Mouse (Mus musculus) NIH3T3 (cell line): ENCODE results near the gene Cst6.
"Not testable (repeated sequence)": the region's sequence is repeated elsewhere in the genome, so short reads cannot be mapped to it uniquely, and the experiment has no call there.

Source experiments
- DNase-seq: peaks from one replicate; pipeline ENCODE4 v3.0.0-alpha.2; 2012; ENCODE audit warnings: low read depth

Cst6 gene

DNA sequence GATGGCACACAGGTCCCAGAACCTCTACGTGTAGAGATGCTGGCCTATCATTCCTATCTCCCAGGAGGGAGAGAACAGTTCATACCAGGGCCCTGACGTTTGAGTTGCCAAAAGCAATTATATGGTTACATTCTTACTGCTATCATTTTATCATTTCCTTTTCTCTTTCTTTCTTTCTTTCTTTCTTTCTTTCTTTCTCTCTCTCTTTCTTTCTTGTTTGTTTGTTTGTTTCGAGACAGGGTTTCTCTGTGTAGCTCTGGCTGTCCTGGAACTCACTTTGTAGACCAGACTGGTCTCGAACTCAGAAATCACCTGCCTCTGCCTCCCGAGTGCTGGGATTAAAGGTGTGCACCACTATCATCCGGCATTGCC is at the start of gene Cst6:
Gene Cst6, minus strand, starts transcription at position 73 of the 372 bp plus-strand sequence.
- DNase-seq = not testable (repeated sequence)

DNA sequence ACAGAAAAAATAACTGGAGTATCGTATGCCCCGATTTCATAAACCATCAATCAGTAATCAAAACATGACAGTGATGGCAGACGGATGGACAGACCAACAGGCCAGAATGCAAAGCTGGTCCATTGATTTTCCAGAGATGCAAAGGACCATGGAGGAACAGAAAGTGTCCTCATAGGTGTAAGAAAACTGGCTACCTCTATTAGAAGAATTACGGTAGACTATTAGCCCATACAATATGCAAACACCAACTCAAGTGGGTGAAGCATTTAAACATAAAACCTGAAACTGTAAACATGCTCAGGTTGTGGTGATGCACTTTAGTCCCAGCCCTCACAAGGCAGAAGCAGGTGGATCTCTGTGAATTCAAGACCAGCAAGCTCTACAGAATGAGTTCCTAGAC is 46.0 kb upstream of the Cst6 start:
- DNase-seq = no peak

DNA sequence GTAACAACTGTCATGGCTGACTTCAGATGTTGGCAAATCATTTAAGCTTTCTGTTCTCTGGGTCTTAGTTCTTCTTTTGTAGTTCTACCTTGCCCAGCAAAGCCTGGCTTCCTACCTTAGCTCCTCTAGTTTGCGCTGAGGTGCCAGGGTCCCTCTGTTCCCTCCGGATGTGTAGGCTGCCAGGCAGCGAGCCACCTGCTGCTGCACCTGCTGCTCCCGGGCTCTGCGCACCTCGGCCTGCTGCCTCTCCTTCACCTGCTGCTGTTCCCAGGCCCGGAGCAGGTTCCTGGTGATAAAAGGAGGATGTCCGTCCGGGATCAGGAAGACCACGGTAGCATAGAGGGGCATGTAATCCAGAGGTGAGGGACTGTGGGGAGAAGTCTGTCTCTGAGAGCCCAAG is 44.8 kb upstream of the Cst6 start:
- DNase-seq = no peak

DNA sequence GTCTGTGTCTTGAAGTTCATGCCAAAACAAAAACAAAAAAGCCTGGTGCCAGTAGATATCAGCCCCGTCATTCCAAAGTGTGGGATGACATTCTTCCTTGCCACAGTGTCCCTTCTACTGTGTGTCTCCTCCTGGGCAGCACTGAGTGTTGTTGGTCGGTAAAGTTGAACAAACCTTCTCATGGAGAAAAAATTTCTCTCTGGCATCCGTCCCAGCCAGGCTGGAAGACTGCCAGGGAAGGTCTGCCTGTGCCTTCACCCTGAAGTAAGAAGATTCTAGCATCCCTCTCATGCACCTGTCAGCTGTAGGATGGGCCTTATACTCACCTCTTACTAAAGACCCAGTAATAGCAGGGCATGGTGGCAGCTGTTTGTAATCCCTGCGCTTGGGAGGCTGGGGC is 43.5 kb upstream of the Cst6 start:
- DNase-seq = peak; percentile 90

DNA sequence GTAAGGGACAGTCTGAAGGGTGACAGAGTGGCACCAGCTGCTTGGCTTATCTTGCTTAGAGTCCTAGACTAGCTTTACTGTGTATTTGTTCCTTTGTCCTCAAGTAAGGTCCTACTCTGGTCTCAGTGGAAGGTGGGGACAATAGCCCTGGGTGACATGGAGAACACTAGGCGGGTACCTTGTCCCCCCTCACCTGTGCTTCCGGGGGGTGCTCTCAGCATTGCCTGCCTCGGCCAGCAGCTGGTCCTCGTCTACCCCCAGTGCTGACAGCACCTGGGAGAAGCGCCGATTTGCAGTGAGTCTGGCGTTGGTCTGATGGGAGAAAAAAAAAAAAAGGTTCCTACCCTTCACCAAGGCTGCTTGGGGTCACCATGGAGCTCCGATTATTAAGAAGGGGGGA is 41.0 kb upstream of the Cst6 start:
- no peak for DNase-seq

DNA sequence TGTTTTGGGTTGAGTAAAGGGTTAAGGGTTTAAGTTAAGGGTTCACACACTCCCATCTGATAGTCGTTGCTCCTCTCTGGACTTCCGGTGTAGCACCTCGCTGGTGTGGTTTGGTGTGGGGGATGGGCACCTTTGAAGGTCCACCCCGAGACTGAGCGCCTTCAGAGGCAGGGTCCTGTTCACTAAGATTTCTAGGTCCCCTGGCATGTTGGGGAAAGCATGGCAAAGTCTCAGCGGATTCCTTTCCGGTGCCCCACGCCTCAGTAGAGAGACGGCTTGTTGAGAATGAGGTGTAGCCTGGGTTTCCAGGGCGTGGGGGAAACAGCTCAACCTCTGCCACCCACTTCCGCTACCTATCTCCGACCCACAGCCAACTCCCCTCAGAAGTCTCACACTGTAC is 40.3 kb upstream of the Cst6 start:
- DNase-seq = peak; percentile 20

DNA sequence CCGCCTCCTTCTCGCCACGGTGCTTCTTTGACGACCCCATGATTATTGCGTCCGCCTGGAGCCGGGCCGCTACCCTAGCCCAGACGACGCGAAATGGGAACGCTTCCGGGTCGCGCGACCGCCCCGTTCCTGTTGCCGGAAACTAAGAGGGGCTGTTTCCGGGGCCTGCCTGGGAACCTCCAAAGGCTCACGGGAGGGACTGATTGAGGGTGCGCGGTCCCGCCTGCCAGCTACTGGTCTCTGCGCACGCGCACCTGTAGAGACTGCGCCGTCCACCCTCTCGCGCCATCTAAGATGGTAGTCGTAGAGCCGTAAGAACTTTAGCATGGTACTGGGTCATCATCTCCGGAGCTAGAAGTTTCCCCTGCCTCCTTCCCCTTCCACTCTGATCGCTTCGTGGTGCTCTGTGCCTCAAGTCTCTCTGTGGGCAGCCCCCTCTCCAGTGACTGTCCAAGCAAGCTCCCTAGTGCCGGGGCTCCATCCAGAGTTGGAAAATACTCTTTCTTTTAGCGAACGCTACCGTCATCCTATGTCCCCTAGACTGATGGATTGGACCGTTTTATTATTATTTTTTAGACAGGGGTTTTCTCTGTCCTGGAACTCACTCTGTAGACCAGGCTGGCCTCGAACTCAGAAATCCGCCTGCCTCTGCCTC is 39.3 kb upstream of the Cst6 start, which contains the start of gene Sart1:
Gene Sart1, minus strand, starts transcription at position 116 of the 655 bp plus-strand sequence.
- DNase-seq = peak; percentile 98

DNA sequence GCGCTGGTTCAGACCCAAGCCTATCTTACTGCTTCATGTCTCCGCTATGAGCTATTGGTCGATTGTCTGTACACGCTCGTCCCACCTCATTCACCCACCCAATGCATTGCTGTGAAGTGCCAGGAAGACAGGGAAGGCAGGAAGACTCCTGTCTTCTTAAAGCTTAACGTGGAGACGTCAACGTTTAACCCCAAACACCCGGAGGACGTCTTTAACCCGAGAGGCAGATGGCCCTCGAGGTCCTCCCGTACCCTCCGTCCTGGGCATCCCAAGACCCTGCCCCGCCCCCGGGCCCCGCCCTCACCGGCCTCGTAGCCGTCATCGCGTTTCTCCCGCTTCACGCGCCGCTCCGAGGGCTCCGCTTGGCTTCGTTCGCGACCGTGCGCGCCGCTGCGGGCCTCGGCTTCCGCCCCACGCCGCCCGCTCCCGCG is 38.7 kb upstream of the Cst6 start:
- DNase-seq = peak; percentile 62

DNA sequence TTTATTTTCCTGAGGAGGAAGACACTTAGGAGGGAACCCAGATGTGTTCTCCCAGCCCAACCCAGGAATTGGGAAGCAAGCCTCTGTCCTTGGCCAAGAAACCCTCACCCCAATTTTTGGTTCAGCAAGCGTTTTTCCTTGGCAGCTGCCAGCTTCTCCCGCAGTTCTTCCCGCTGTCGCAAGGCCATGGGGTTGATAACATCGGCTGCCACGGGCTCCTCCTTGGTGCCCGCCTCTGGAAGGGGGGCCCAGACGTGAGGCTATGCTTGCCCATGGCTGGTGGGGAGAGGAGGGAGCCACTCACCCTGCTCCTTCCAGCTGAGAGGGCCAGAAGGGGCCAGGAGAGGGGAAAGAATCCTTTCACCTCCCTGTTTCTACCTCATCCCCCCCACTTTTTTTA is 35.3 kb upstream of the Cst6 start:
- DNase-seq = no peak

DNA sequence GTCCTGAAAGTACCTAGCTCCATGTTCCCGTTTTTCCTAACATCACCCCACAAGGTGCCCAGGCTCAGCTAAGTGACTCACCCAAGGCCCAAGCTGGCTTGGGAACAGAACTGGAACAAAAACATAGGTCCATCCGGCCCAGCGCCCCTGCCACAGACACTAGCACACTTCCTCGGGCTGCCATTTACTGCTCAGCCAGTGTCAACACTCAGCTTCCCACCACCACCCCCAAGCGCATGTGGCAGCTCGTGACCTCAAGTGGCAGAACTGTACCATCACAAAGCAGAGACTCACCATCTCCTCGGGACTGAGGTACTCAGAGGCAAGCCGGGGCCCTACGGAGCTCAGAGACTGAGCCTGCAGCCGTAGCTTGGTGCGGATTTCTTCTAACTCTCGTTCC is 34.0 kb upstream of the Cst6 start:
- no peak for DNase-seq

DNA sequence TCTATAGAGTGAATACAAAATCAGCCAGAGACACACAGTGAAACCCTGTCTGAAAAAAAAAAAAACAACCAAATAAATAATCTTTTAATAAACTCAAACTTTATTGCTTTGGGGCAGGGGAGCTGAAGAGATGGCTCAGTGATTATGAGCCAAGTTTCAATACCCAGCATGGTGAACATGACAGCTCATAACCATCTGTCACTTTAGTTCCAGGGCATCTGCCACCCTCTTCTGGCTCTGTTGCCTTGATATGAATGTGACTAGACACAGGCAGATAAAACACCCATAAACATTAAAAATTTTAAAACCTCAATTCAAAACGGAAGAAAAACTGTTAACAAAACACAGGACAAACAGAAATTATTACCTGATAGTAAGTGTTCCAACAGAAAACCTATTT is 28.1 kb upstream of the Cst6 start:
- no peak for DNase-seq

DNA sequence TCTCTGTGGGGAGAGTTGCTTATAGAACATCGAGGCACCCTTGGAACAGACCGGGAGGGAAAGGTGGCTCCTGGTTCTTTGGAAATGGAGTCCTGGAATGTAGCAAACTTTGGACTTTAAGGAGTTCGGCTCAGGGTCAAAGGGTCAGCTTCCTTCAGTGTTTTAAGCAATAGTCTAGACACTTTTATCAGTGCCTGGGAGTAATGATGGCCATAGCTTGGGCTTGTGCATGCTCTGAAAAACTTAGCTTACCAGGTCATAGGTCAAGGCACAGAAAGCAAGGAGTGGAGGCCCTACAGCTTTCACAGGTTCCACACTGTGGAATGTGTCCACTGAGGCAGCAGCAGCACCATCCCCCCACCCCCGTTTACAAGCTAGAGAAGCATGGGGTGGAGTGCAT is 25.4 kb upstream of the Cst6 start:
- DNase-seq = no peak

DNA sequence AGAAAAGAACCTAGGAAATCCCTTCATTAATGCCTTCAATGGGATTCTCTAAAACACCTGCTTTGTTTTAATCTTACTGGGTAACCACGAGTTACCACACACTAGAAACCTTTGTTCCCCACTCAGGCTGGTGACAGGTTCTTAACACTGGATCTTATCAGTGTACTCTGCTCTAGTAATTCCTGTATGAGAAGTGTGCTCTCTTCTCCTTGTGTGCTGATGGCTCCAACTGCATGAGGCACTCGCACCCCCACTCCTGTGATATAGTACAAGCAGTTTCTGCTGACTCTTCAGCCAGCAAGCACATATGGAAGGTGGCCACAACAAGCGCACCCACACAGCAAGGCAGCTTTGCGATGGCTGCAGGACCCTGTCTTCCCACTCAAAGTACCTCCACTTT is 24.8 kb upstream of the Cst6 start:
- no peak for DNase-seq

DNA sequence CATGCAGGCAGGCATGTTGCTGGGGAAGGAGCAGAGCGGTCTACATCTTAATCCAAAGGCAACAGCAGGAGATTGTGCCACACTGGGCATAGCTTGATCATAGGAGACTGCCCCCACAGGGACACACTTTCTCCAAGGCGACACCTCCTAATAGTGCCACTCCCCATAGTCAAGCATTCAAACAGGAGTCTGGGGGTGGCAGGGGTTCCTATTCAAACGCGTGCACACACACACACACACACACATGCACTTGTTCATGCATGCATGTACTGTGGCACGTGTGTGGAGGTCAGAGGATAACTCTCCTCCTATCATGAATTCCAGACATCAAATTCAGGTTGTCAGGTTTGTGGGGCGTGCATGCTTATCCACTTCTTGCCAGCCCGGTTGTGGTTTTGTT is 23.4 kb upstream of the Cst6 start:
- no peak for DNase-seq

DNA sequence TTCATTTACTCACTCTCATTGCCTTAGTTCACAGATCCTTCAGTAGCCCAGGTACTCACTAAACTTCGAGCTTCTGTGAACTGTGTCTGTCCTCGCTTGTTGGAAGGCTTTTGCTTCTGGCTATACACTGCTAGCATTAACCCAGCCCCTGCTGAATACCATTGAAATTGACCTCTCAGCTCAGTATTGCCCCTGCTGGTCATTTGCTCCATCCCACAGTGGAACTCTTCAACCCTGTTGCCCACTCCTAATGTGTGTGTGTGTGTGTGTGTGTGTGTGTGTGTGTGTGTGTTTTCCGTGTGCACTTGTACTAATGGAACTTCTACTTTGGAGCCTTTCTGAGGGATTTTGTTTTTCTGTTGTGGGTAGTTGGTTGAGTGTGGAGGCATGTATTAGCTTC is 21.6 kb upstream of the Cst6 start:
- DNase-seq = peak; percentile 50

DNA sequence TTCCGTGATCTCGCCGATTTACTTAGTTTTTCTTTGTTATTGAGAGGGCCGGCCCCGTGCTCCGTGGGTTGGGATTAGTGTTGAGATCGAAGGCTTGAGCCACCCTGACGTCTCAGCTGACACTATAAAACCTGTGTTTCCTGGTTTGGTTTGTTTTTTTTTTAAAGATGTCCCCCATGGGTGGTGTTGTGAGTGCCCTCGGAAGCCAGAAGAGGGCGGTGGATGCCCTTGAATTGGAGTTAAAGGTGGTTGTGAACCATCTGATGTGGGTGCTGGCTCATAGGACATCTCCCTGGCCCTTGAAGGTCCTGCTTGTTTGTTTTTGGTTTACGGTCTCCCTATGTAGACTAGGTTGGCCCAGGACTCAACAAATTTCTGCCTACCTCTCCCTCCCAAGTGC is 18.1 kb upstream of the Cst6 start:
- peak; percentile 66 for DNase-seq

DNA sequence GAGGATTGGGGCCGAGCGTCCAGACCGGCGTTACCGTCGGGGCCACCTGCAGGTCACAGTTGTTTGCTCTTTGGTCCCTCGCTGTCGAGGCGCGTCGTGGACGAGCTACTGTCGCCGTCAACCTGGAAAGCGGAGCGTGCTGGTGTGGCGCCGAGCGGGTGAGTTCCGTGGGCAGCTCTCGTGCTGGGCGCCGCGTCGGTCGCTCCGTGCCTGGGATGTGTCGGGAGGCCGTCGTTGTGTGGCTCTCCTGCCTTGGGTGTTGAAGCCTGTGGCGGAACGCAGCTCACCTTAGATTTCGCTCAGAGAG is 17.6 kb upstream of the Cst6 start, which contains the start of gene Banf1:
Gene Banf1, minus strand, starts transcription at position 116 of the 307 bp plus-strand sequence.
- no peak for DNase-seq

DNA sequence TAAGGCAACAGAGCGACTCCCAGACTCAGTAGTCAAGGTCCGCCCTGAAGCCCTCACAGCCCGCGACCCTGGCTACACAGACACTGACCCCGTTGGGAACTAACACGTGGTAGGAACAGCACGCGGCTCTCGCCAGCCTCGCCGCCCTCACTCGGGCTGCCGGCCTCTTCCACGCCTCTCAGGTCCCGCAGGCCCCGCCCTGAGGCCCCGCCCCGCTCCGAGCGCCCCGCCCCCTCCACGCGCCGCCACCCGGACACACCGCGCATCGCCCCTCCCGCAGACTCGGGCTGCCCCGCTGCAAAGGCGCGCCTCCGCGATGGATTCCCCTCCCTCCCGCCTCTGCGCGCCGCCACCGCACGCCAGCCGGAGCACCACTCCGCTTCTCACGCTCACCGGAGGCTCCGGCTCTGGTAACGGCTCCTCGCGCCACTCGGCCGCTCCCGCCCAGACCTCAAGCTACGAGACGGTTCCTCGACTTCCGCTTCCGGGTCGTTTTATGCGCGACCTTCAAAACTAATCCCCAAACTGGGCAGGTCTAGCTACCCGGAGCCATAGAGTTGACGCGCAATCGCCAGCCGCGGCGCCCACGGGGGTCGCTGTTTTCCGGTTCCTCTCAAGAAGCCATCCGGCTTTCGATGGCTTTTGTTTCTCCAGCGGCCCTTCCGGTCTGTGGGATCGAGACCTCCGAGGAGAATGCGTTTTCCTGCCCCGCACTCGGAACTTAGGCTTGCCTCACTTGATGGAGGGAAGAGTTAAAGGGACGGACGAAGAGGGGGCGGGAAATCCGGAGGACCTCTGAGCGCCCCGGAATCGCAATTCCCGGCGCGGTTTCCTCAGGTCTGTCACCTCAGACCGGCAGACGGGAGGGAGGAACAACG is 17.0 kb upstream of the Cst6 start, which contains the start of gene Eif1ad:
Gene Eif1ad, plus strand, starts transcription at position 567 of the 878 bp plus-strand sequence.
- peak; percentile 98 for DNase-seq

DNA sequence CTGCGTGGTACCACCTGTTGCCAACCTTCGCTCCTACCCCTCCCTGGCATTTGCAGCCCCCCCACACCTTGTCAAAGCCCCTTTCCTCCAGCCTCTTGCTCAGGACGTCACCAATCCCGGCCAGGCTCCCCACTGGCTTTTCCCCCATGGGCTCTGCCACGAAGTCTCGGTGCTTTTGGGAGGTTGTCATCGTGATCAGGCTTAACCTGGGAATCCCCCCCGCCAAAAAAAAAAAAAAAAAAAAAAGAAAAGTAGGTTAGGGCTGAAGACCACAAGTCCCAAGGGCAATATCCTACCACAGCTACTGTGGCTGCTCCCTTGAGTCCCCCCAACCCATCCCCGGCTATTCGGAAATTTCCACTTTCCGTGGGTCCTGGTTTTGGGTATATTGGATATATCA is 16.4 kb upstream of the Cst6 start:
- DNase-seq = no peak

DNA sequence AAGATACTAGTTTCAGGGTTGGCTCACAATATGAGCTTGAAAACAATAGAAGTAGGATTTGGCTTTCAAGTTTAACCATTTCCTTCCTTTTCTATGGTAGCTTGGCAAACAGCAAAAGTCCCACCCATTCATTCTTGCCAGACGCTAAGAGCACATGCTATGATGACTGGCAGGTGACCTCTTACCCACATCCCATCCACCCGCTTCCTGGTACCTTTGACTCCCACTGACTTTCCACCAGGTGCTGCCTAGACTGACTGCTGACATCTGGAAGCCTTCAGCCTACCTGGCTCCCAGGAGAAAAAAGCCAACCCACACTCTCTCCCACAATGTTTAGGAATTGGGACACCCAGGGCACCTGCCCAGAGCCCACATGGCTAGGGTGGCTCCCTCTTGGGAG is 14.8 kb upstream of the Cst6 start:
- DNase-seq = no peak

DNA sequence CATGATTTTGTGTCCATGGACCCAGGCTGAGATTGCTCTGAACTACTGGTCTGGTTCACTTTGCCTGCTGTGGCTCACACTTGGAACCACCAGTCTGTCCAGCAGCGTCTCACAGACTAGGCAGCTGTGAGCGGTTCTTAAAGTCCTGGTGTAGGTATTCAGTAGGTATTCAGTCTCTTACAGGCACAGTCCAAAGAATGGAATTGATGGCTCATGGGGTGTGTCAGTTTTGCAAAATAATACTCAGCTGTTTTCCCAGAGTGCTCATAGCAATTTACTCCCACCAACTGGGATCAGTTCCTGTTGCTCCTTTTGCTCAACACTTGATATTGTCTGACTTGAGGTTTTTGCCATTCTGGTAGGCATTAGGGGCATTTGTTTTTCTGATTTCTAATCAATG is 12.8 kb upstream of the Cst6 start:
- DNase-seq = no peak

DNA sequence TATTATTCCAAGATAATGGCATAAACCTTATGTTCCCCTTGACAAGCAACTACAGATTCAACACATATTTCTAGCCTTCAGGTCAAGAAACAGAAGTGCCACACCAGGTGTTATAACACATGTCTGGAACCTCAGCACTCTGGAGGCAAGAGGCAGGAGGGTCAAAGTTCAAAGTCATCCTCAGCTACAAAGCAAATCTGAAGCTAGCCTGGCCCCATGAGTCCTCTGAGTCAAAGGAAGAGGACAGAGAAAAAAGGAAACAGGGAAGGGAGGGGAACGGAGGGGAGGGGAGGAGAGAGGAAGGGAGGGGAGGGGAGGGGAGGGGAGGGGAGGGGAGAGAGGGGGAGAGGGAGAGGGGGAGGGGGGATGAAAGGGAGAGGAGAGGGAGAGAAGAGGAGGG is 6.7 kb upstream of the Cst6 start:
- no peak for DNase-seq

DNA sequence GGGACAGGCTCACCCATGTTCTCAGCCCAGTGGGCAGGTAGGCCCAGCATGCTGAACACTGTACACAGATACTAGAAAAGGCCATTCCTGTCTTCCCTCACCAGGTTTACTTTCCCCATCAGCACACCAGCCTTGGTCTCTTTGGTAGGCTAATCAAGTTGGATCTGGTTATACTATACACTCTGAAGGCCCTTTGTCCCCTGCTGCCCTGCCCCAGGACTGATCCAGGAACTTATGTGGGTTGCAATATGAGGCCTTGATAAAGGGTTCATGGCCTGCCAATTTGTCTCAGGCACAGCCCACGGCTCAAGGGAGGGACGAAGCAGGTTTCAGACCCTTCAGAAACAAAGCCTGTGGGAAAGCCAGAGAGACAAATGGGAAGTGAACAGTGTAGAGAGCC is 4.2 kb upstream of the Cst6 start:
- DNase-seq = no peak
